ENCODE assay signal across 8 mouse cellular contexts in the genomic region with DNA sequence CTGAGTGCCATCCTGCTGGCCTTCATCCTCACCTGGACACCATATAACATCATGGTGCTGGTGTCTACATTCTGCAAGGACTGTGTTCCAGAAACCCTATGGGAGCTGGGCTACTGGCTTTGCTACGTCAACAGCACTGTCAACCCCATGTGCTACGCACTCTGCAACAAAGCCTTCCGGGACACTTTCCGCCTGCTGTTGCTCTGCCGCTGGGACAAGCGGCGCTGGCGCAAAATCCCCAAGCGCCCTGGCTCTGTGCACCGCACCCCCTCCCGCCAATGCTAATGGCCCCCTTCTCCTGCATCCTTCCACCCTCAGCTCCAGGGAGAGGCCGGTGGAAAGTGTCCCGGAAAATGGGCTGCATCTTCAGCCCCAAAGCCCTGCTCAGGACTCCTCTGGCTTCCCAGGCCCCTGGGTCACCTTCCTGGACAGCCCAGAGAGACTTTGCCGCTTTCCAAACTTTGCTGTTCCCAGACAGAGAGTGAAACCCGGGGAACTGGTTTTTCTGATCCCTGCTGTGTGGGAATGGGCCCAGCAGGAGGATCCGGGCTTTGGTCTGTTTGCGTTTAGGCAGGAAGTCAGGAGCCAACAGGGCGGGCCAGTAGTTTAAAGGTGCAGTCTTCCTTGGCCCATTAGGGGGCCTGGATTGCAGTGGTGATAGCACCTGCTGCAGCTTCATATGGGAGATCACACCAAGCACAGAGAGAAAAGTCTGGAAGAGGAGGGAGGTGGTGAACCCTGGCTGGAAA. TPM values are rescaled to one million over a fixed set of nuclear protein-coding genes. Genes with fewer than 3 reads are reported as not detected.
A peak's percentile ranks its signal among the peaks of the same experiment; 100 is the strongest.
DNase-seq lines count a peak whose midpoint lies in the region; ATAC-seq and TF ChIP-seq lines count a peak whose summit lies in the region.

No protein-coding gene starts in this region.

- WGBS in forebrain, postnatal 0 days: 30% methylated on average over 18 of the region's 18 CpGs
- WGBS in forebrain, embryonic 11.5 days: 24% methylated on average over 18 of the region's 18 CpGs
- WGBS in embryonic facial prominence, embryonic 12.5 days: 18% methylated on average over 18 of the region's 18 CpGs
- 37% methylated on average over 18 of the region's 18 CpGs for WGBS in kidney, embryonic 15.5 days
- 25% methylated on average over 18 of the region's 18 CpGs for WGBS in lung, postnatal 0 days

- no peak for ATAC-seq in forebrain, postnatal 0 days
- no peak for ATAC-seq in forebrain, embryonic 11.5 days (replicated peaks; ENCODE audit: low FRiP score)
- no peak for ATAC-seq in embryonic facial prominence, embryonic 12.5 days (ENCODE audit: insufficient number of reproducible peaks, insufficient read depth, low FRiP score, low TSS enrichment)
- peak; percentile 44; the same call in 1 of the 2 replicates for ATAC-seq in kidney, embryonic 15.5 days (replicated peaks; ENCODE audit: low FRiP score)
- peak; percentile 80 for ATAC-seq in lung, postnatal 0 days

- H3K4me3 ChIP-seq in forebrain, postnatal 0 days (ENCODE audit: low read depth, low read length): no peak overlapping the region
- H3K4me3 ChIP-seq in forebrain, embryonic 11.5 days (ENCODE audit: low read depth, low read length): no peak overlapping the region
- no peak overlapping the region for H3K4me3 ChIP-seq in embryonic facial prominence, embryonic 12.5 days
- H3K4me3 ChIP-seq in kidney, embryonic 15.5 days (replicated peaks): no peak overlapping the region
- no peak overlapping the region for H3K4me3 ChIP-seq in lung, postnatal 0 days (ENCODE audit: low read depth, low read length)

- H3K9me3 ChIP-seq in forebrain, postnatal 0 days (ENCODE audit: low read length): no peaks in the 10 kb centered on the region
- H3K9me3 ChIP-seq in forebrain, embryonic 11.5 days (ENCODE audit: control insufficient read depth, low read length): no peaks in the 10 kb centered on the region
- H3K9me3 ChIP-seq in embryonic facial prominence, embryonic 12.5 days: no peaks in the 10 kb centered on the region
- no peaks in the 10 kb centered on the region for H3K9me3 ChIP-seq in kidney, embryonic 15.5 days (replicated peaks)
- no peaks in the 10 kb centered on the region for H3K9me3 ChIP-seq in lung, postnatal 0 days (ENCODE audit: low read length)

- H3K4me1 ChIP-seq in forebrain, postnatal 0 days (ENCODE audit: insufficient read depth): no peaks in the 10 kb centered on the region
- 0 out of 2 replicates have a peak, but pooled peaks cover 1% of the 10 kb centered on the region for H3K4me1 ChIP-seq in forebrain, embryonic 11.5 days (replicated peaks; ENCODE audit: control insufficient read depth, insufficient read depth, low read length)
- no peaks in the 10 kb centered on the region for H3K4me1 ChIP-seq in embryonic facial prominence, embryonic 12.5 days
- peaks cover 11% of the 10 kb centered on the region for H3K4me1 ChIP-seq in kidney, embryonic 15.5 days
- H3K4me1 ChIP-seq in lung, postnatal 0 days (ENCODE audit: insufficient read depth, low read depth, low read length): no peaks in the 10 kb centered on the region

- no peak overlapping the region for H3K4me2 ChIP-seq in forebrain, postnatal 0 days (ENCODE audit: low read depth)
- H3K4me2 ChIP-seq in forebrain, embryonic 11.5 days (ENCODE audit: low read depth, low read length, severe bottlenecking): no peak overlapping the region
- H3K4me2 ChIP-seq in embryonic facial prominence, embryonic 12.5 days (replicated peaks): 0 out of 2 replicates have a peak overlapping the region, but pooled peaks have one; percentile 5
- H3K4me2 ChIP-seq in kidney, embryonic 15.5 days: peak overlapping the region; percentile 38
- H3K4me2 ChIP-seq in lung, postnatal 0 days (replicated peaks; ENCODE audit: low read depth, low read length): peak overlapping the region; percentile 46

- no peak for DNase-seq in forebrain, postnatal 0 days
- no peak for DNase-seq in forebrain, embryonic 11.5 days (ENCODE audit: low spot score)
- peak; percentile 73 for DNase-seq in lung, postnatal 0 days (ENCODE audit: low spot score)
- DNase-seq in right cerebral cortex, postnatal 10 days (ENCODE audit: low spot score in 2 of 2): no peak
- DNase-seq in adrenal gland, postnatal 25 days: no peak
- DNase-seq in thymus, adult 18-20 months: no peak

- H3K27me3 ChIP-seq in forebrain, postnatal 0 days (ENCODE audit: insufficient read depth, low read length): no peaks in the 10 kb centered on the region
- no peaks in the 10 kb centered on the region for H3K27me3 ChIP-seq in forebrain, embryonic 11.5 days (ENCODE audit: control insufficient read depth, insufficient read depth, low read length)
- no peaks in the 10 kb centered on the region; the same call in 1 of the 2 replicates for H3K27me3 ChIP-seq in embryonic facial prominence, embryonic 12.5 days
- no peaks in the 10 kb centered on the region for H3K27me3 ChIP-seq in kidney, embryonic 15.5 days
- no peaks in the 10 kb centered on the region for H3K27me3 ChIP-seq in lung, postnatal 0 days (replicated peaks; ENCODE audit: insufficient read depth, low read length)

- no peak for TF ChIP-seq EP300 in lung, postnatal 0 days (IDR thresholded peaks at IDR 0.05)

- H3K36me3 ChIP-seq in forebrain, postnatal 0 days (ENCODE audit: insufficient read depth): peaks cover 8% of the 10 kb centered on the region; the same call in 1 of the 2 replicates
- no peaks in the 10 kb centered on the region for H3K36me3 ChIP-seq in forebrain, embryonic 11.5 days (ENCODE audit: control insufficient read depth, insufficient read depth, low read length)
- H3K36me3 ChIP-seq in embryonic facial prominence, embryonic 12.5 days: no peaks in the 10 kb centered on the region
- no peaks in the 10 kb centered on the region for H3K36me3 ChIP-seq in kidney, embryonic 15.5 days
- no peaks in the 10 kb centered on the region for H3K36me3 ChIP-seq in lung, postnatal 0 days (ENCODE audit: insufficient read depth, low read length)

- no peak overlapping the region for H3K9ac ChIP-seq in forebrain, postnatal 0 days
- no peak overlapping the region for H3K9ac ChIP-seq in forebrain, embryonic 11.5 days (ENCODE audit: low read length)
- H3K9ac ChIP-seq in embryonic facial prominence, embryonic 12.5 days: no peak overlapping the region
- H3K9ac ChIP-seq in kidney, embryonic 15.5 days: peak overlapping the region; percentile 33; the same call in 1 of the 2 replicates
- H3K9ac ChIP-seq in lung, postnatal 0 days (replicated peaks; ENCODE audit: low read depth): no peak overlapping the region

- 0 out of 2 replicates have a peak, but pooled peaks have one; percentile 16 for TF ChIP-seq CTCF in forebrain, postnatal 0 days (IDR thresholded peaks at IDR 0.05; ENCODE audit: low read depth)
- TF ChIP-seq CTCF in lung, postnatal 0 days (IDR thresholded peaks at IDR 0.05): peak; percentile 37; the same call in 1 of the 2 replicates

- H3K27ac ChIP-seq in forebrain, postnatal 0 days (ENCODE audit: low read depth, low read length): 0 out of 2 replicates have a peak overlapping the region, but pooled peaks have one; percentile 15
- no peak overlapping the region for H3K27ac ChIP-seq in forebrain, embryonic 11.5 days (ENCODE audit: low read depth, low read length)
- no peak overlapping the region for H3K27ac ChIP-seq in embryonic facial prominence, embryonic 12.5 days
- peak overlapping the region; percentile 56; the same call in 1 of the 2 replicates for H3K27ac ChIP-seq in kidney, embryonic 15.5 days
- peak overlapping the region; percentile 2; the same call in 1 of the 2 replicates for H3K27ac ChIP-seq in lung, postnatal 0 days (ENCODE audit: low read length)

RNA-seq across cellular contexts. Expression of a gene that starts 15.6 kb away (rescaled TPM):
- 17.0 and 17.5 TPM in 2 replicates for total RNA-seq in forebrain, postnatal 0 days (2014; rRNA removed)
- polyA plus RNA-seq in forebrain, postnatal 0 days (2015; fragmentation: Nextera tagmentation; extraction: Ambion mirVana): 12.4 and 14.9 TPM in 2 replicates
- polyA plus RNA-seq in forebrain, embryonic 11.5 days (2014; fragmentation: Nextera tagmentation; extraction: Ambion mirVana): 0.13 TPM in 1 of 2 replicates, not detected in the other
- polyA plus RNA-seq in embryonic facial prominence, embryonic 12.5 days (2016; fragmentation: Nextera tagmentation; extraction: Ambion mirVana): 0.63 and 0.69 TPM in 2 replicates
- 0.06 and 0.14 TPM in 2 replicates for polyA plus RNA-seq in kidney, embryonic 15.5 days (2015; fragmentation: Nextera tagmentation; extraction: Ambion mirVana)
- 0.14 and 0.21 TPM in 2 replicates for polyA plus RNA-seq in lung, postnatal 0 days (2015; fragmentation: Nextera tagmentation; extraction: Ambion mirVana)
- total RNA-seq in adrenal gland, postnatal 25 days (2021): 1.6 and 2.4 TPM in 2 replicates

RNA-seq across cellular contexts. Expression of a gene that starts 44.0 kb away (rescaled TPM):
- total RNA-seq in forebrain, postnatal 0 days (2014; rRNA removed): 107 and 116 TPM in 2 replicates
- 247 and 256 TPM in 2 replicates for polyA plus RNA-seq in forebrain, postnatal 0 days (2015; fragmentation: Nextera tagmentation; extraction: Ambion mirVana)
- 132 and 143 TPM in 2 replicates for polyA plus RNA-seq in forebrain, embryonic 11.5 days (2014; fragmentation: Nextera tagmentation; extraction: Ambion mirVana)
- polyA plus RNA-seq in embryonic facial prominence, embryonic 12.5 days (2016; fragmentation: Nextera tagmentation; extraction: Ambion mirVana): 119 and 122 TPM in 2 replicates
- 115 and 123 TPM in 2 replicates for polyA plus RNA-seq in kidney, embryonic 15.5 days (2015; fragmentation: Nextera tagmentation; extraction: Ambion mirVana)
- polyA plus RNA-seq in lung, postnatal 0 days (2015; fragmentation: Nextera tagmentation; extraction: Ambion mirVana): 91.8 and 97.9 TPM in 2 replicates
- 269 and 403 TPM in 2 replicates for total RNA-seq in adrenal gland, postnatal 25 days (2021)

RNA-seq across cellular contexts. Expression of a gene that starts 56.4 kb away (rescaled TPM):
- 74.1 and 85.9 TPM in 2 replicates for total RNA-seq in forebrain, postnatal 0 days (2014; rRNA removed)
- 98.7 and 113 TPM in 2 replicates for polyA plus RNA-seq in forebrain, postnatal 0 days (2015; fragmentation: Nextera tagmentation; extraction: Ambion mirVana)
- 79.5 and 89.2 TPM in 2 replicates for polyA plus RNA-seq in forebrain, embryonic 11.5 days (2014; fragmentation: Nextera tagmentation; extraction: Ambion mirVana)
- polyA plus RNA-seq in embryonic facial prominence, embryonic 12.5 days (2016; fragmentation: Nextera tagmentation; extraction: Ambion mirVana): 88.5 and 98.3 TPM in 2 replicates
- 90.1 and 94.2 TPM in 2 replicates for polyA plus RNA-seq in kidney, embryonic 15.5 days (2015; fragmentation: Nextera tagmentation; extraction: Ambion mirVana)
- 45.3 and 48.7 TPM in 2 replicates for polyA plus RNA-seq in lung, postnatal 0 days (2015; fragmentation: Nextera tagmentation; extraction: Ambion mirVana)
- total RNA-seq in adrenal gland, postnatal 25 days (2021): 52.0 and 57.7 TPM in 2 replicates

Comparison
In these comparisons a context has a peak if more than half of its experiments do, and no peak if none do; other contexts are left out.
1. H3K27ac ChIP-seq: peak in forebrain, postnatal 0 days (single experiment), kidney, embryonic 15.5 days (single experiment) and lung, postnatal 0 days (single experiment); none in forebrain, embryonic 11.5 days (single experiment) and embryonic facial prominence, embryonic 12.5 days (single experiment).
2. ATAC-seq: peak in kidney, embryonic 15.5 days (single experiment) and lung, postnatal 0 days (single experiment); none in forebrain, postnatal 0 days (single experiment), forebrain, embryonic 11.5 days (single experiment) and embryonic facial prominence, embryonic 12.5 days (single experiment).
3. H3K4me2 ChIP-seq: peak in embryonic facial prominence, embryonic 12.5 days (single experiment), kidney, embryonic 15.5 days (single experiment) and lung, postnatal 0 days (single experiment); none in forebrain, postnatal 0 days (single experiment) and forebrain, embryonic 11.5 days (single experiment).